Mouse (Mus musculus) CD8-positive naive resting alpha-beta T cell, adult 57 days (primary cell): ENCODE data around the gene Pate3. TPM values are rescaled to one million over a fixed set of nuclear protein-coding genes. Genes with fewer than 3 reads are reported as not detected.

Experiments
- total RNA-seq: library from RNA; stranded (reverse); gene quantifications from one replicate; pipeline ENCODE4 v1.2.4, GENCODE M21; 2023

Gene Pate3
- not detected for total RNA-seq

DNA sequence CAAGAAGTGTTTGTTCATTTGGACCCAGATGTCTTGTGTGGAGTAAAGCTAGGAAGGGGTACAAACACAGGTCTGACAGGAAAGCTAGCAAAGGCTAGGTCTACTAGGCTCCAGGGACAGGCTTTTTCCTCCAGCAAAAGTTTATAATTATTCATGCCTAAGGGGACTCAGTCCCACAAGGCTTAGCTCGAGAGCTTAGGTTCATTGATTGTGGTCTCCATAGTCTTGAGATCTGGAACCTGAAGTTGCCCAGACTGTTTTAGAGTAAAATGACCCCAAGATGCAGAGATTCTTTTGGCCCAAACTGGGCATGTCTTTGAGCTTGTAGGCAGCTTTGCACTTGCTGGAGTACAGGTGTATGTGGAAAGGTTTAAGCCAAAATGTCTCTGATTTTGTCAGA lies at the start of gene Pate3:
Gene Pate3, minus strand, starts transcription at position 101 of the 400 bp plus-strand sequence.

DNA sequence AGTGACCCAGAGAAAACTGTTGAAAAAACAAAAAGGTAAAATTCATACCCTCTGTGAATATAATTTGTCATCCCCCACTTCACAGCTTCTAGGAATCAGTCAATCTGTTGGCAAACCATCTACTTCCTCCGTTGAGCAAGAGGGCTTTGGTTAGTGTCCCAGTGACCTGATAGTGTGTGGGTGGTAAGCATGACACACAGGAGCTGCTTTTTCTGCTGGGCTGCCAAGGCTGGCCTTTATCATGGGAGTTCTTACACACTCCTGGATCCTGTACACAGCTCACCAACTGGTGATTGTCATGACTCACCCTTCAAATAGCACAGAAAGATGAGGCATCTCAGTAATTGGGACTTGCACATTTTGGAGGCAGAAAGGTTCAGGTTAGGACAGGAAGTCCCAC lies 39.0 kb upstream of the Pate3 start, which contains the start of gene Pate1:
Gene Pate1, minus strand, starts transcription at position 378 of the 400 bp plus-strand sequence.

DNA sequence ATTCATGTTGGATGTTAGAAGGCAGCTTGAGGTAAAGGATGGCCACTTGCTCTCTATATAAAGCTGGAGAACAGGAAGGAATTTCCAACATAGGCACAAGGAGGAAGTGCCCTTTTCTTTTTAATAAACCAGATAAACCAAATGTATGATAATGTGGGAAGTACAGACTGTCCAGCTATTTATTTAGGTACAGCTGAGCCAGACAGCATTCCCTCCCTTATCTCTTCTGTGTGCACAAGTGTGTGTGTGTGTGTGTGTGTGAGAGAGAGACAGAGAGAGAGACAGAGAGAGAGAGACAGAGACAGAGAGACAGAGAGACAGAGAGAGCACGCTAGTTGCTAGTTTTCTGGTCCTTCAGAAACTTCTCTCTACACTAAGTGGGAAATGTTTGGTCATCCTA lies 36.2 kb downstream of the Pate3 start, which contains the start of gene Pate4:
Gene Pate4, minus strand, starts transcription at position 101 of the 400 bp plus-strand sequence.

Other genes with a start within 250 kb of the Pate3 start
- 21.7 TPM for gene Cdon, start 227.1 kb downstream of the Pate3 start, total RNA-seq
- not detected for gene Gm1113, start 129.9 kb downstream of the Pate3 start, total RNA-seq
- 0.34 TPM for gene Ddx25, start 89.7 kb downstream of the Pate3 start, total RNA-seq
- gene Pus3, start 89.6 kb downstream of the Pate3 start, total RNA-seq, result 38.0 TPM
- gene Pate2, start 77.9 kb downstream of the Pate3 start, total RNA-seq, result 0.67 TPM
- gene Hyls1, start 77.8 kb downstream of the Pate3 start, total RNA-seq, result 9.2 TPM
- not detected for gene Pate4, start 36.3 kb downstream of the Pate3 start, total RNA-seq
- not detected for gene Pate1, start 39.2 kb upstream of the Pate3 start, total RNA-seq
- not detected for gene Gm17677, start 92.8 kb upstream of the Pate3 start, total RNA-seq
- gene Gm17727, start 129.9 kb upstream of the Pate3 start, total RNA-seq, result not detected
- not detected for gene Gm27235, start 141.9 kb upstream of the Pate3 start, total RNA-seq
- not detected for gene D730048I06Rik, start 141.9 kb upstream of the Pate3 start, total RNA-seq
- gene 9230110F15Rik, start 195.9 kb upstream of the Pate3 start, total RNA-seq, result not detected